Mouse (Mus musculus) megakaryocyte, embryonic 14.5 days (primary cell): Measurements from ENCODE around the gene Wipf1. TPM values are rescaled to one million over a fixed set of nuclear protein-coding genes. Genes with fewer than 3 reads are reported as not detected.

Experiments
- H3K27me3 ChIP-seq: replicated peaks from 2 replicates; pipeline ENCODE3; 2012; ENCODE audit warnings: inconsistent platforms
- H3K36me3 ChIP-seq: replicated peaks from 2 replicates; pipeline ENCODE3; 2012; ENCODE audit warnings: low read length, inconsistent platforms, mixed read lengths
- H3K4me1 ChIP-seq: 2 replicates; pipeline ENCODE4 v1.6.1; 2012; ENCODE audit warnings: inconsistent platforms
- H3K4me3 ChIP-seq: replicated peaks from 2 replicates; pipeline ENCODE3; 2012; ENCODE audit warnings: moderate library complexity, mild to moderate bottlenecking, inconsistent platforms
- H3K9me3 ChIP-seq: 2 replicates; pipeline ENCODE4 v1.6.1; 2012; ENCODE audit warnings: inconsistent platforms
- FLI1 ChIP-seq: IDR thresholded peaks from 2 replicates; pipeline ENCODE4 v1.6.1; 2012; ENCODE audit warnings: low read length, inconsistent platforms, mixed read lengths
- GATA1 ChIP-seq: IDR thresholded peaks from 3 replicates; pipeline ENCODE4 v1.6.1; 2012; ENCODE audit warnings: mixed read lengths, low read length, inconsistent platforms, borderline replicate concordance
- polyA plus RNA-seq: library from polyadenylated mRNA; stranded (reverse); fragments of >175 nt; gene quantifications from 2 replicates; pipeline ENCODE4 v1.2.3, GENCODE M21; 2012; ENCODE audit warnings: low replicate concordance; ENCODE audit not compliant: insufficient read depth

Gene Wipf1
- polyA plus RNA-seq, 1 experiment = 310 TPM

- no peaks in the 10 kb centered on the region for H3K27me3 ChIP-seq
- peaks cover 87% of the 10 kb centered on the region for H3K4me1 ChIP-seq
- H3K36me3 ChIP-seq = peaks cover 48% of the 10 kb centered on the region
- H3K9me3 ChIP-seq = no peaks in the 10 kb centered on the region
- TF ChIP-seq GATA1 (no peak), FLI1 (no peak)
- H3K4me3 ChIP-seq = peak overlapping the region; percentile 93
Observed at GRCm38 (mm10) chr2:73527956-73528355, 1.6 kb downstream of the Wipf1 start.

GRCm38 (mm10) chr2:73526691-73527090 lies 2.8 kb downstream of the Wipf1 start:
- TF ChIP-seq FLI1 (no peak), GATA1 (no peak)
- Histone ChIP-seq H3K4me3 (peak overlapping the region; percentile 73), H3K4me1 (peaks cover 90% of the 10 kb centered on the region), H3K36me3 (peaks cover 57% of the 10 kb centered on the region), H3K27me3 (no peaks in the 10 kb centered on the region), H3K9me3 (no peaks in the 10 kb centered on the region)

- H3K9me3 ChIP-seq = no peaks in the 10 kb centered on the region
- peaks cover 70% of the 10 kb centered on the region for H3K36me3 ChIP-seq
- H3K4me1 ChIP-seq = peaks cover 96% of the 10 kb centered on the region
- TF ChIP-seq FLI1 = no peak
- no peak for TF ChIP-seq GATA1
- peak overlapping the region; percentile 84 for H3K4me3 ChIP-seq
- no peaks in the 10 kb centered on the region for H3K27me3 ChIP-seq
Observed at GRCm38 (mm10) chr2:73522891-73523290, 6.6 kb downstream of the Wipf1 start.

- no peak for TF ChIP-seq GATA1
- no peak for TF ChIP-seq FLI1
- Histone ChIP-seq H3K4me3 (peak overlapping the region; percentile 81), H3K9me3 (no peaks in the 10 kb centered on the region), H3K36me3 (peaks cover 69% of the 10 kb centered on the region), H3K4me1 (peaks cover 96% of the 10 kb centered on the region), H3K27me3 (no peaks in the 10 kb centered on the region)
Observed at GRCm38 (mm10) chr2:73522336-73522735, 7.2 kb downstream of the Wipf1 start.

- Histone ChIP-seq H3K36me3 (peaks cover 67% of the 10 kb centered on the region), H3K27me3 (no peaks in the 10 kb centered on the region), H3K9me3 (no peaks in the 10 kb centered on the region), H3K4me3 (peak overlapping the region; percentile 81), H3K4me1 (peaks cover 93% of the 10 kb centered on the region)
- TF ChIP-seq GATA1 (no peak), FLI1 (no peak)
Observed at GRCm38 (mm10) chr2:73521737-73522136, 7.8 kb downstream of the Wipf1 start.

- Histone ChIP-seq H3K9me3 (no peaks in the 10 kb centered on the region), H3K27me3 (no peaks in the 10 kb centered on the region), H3K36me3 (peaks cover 61% of the 10 kb centered on the region), H3K4me1 (peaks cover 92% of the 10 kb centered on the region), H3K4me3 (no peak overlapping the region)
- no peak for TF ChIP-seq FLI1
- TF ChIP-seq GATA1 = no peak
Observed at GRCm38 (mm10) chr2:73518966-73519365, 10.6 kb downstream of the Wipf1 start.

GRCm38 (mm10) chr2:73518311-73518710 lies 11.2 kb downstream of the Wipf1 start:
- Histone ChIP-seq H3K27me3 (no peaks in the 10 kb centered on the region), H3K4me3 (peak overlapping the region; percentile 76), H3K9me3 (no peaks in the 10 kb centered on the region), H3K36me3 (peaks cover 60% of the 10 kb centered on the region), H3K4me1 (peaks cover 92% of the 10 kb centered on the region)
- TF ChIP-seq FLI1 (no peak), GATA1 (peak; percentile 23; the same call in 1 of the 3 replicates)

- TF ChIP-seq FLI1 (no peak), GATA1 (no peak)
Observed at GRCm38 (mm10) chr2:73514178-73514577, 15.4 kb downstream of the Wipf1 start.

GRCm38 (mm10) chr2:73513204-73513749 lies 16.3 kb downstream of the Wipf1 start:
- TF ChIP-seq FLI1 (no peak), GATA1 (no peak)
- Histone ChIP-seq H3K27me3 (no peaks in the 10 kb centered on the region), H3K9me3 (no peaks in the 10 kb centered on the region), H3K4me3 (peak overlapping the region; percentile 66), H3K4me1 (peaks cover 96% of the 10 kb centered on the region), H3K36me3 (peaks cover 74% of the 10 kb centered on the region)

More at GRCm38 (mm10) chr2:73514178-73514577, 15.4 kb downstream of the Wipf1 start:
- H3K4me1 ChIP-seq = peaks cover 96% of the 10 kb centered on the region
- H3K4me3 ChIP-seq = no peak overlapping the region
- peaks cover 72% of the 10 kb centered on the region for H3K36me3 ChIP-seq
- no peaks in the 10 kb centered on the region for H3K27me3 ChIP-seq
- no peaks in the 10 kb centered on the region for H3K9me3 ChIP-seq

GRCm38 (mm10) chr2:73512044-73512443 lies 17.5 kb downstream of the Wipf1 start:
- TF ChIP-seq GATA1 (no peak), FLI1 (no peak)
- H3K27me3 ChIP-seq = no peaks in the 10 kb centered on the region
- H3K4me1 ChIP-seq = peaks cover 99% of the 10 kb centered on the region
- peak overlapping the region; percentile 14 for H3K4me3 ChIP-seq
- peaks cover 77% of the 10 kb centered on the region for H3K36me3 ChIP-seq
- H3K9me3 ChIP-seq = no peaks in the 10 kb centered on the region

GRCm38 (mm10) chr2:73510731-73511360 lies 18.7 kb downstream of the Wipf1 start:
- H3K27me3 ChIP-seq = no peaks in the 10 kb centered on the region
- peaks cover 99% of the 10 kb centered on the region for H3K4me1 ChIP-seq
- no peaks in the 10 kb centered on the region for H3K9me3 ChIP-seq
- TF ChIP-seq GATA1 = no peak
- no peak for TF ChIP-seq FLI1
- peak overlapping the region; percentile 35 for H3K4me3 ChIP-seq
- H3K36me3 ChIP-seq = peaks cover 76% of the 10 kb centered on the region
